Mouse (Mus musculus) liver, embryonic 14.5 days (tissue): Measurements from ENCODE around the gene Rims4. TPM values are rescaled to one million over a fixed set of nuclear protein-coding genes. Genes with fewer than 3 reads are reported as not detected.

Source experiments
- ATAC-seq: fragments of 200-750 bp; cut with Nextera tagmentation; 2 replicates; pipeline ENCODE4 v1.8.0; 2017; ENCODE audit warnings: moderate number of reproducible peaks, mild to moderate bottlenecking, moderate library complexity; ENCODE audit not compliant: insufficient read depth
- DNase-seq, 3 experiments: peaks; one replicate each; pipeline ENCODE4 v3.0.0-alpha.2; 2012 to 2013; ENCODE audit warnings: low read depth in 3 of 3, low spot score in 3 of 3
- H3K27ac ChIP-seq: fragments of 300-500 bp; sonication (generic); 2 replicates; pipeline ENCODE4 v1.5.1; 2014; ENCODE audit warnings: moderate library complexity, mild to moderate bottlenecking, control low read depth, inconsistent platforms
- H3K27me3 ChIP-seq: fragments of 300-500 bp; sonication (generic); 2 replicates; pipeline ENCODE4 v1.6.1; 2014; ENCODE audit warnings: mild to moderate bottlenecking, low read length, moderate library complexity; ENCODE audit not compliant: control insufficient read depth, insufficient read depth
- H3K36me3 ChIP-seq: fragments of 300-500 bp; sonication (generic); replicated peaks from 2 replicates; pipeline ENCODE4 v1.6.1; 2014; ENCODE audit warnings: low read depth; ENCODE audit not compliant: control insufficient read depth, insufficient read depth
- H3K4me1 ChIP-seq, 2 experiments: fragments of 200-500 bp in 1 of 2; fragments of 300-500 bp in 1 of 2; sonication (generic) in 1 of 2; replicated peaks; 2 replicates each; pipeline ENCODE4 v1.6.1; 2012 to 2014; ENCODE audit warnings: antibody characterized with exemption in 1 of 2, inconsistent platforms in 1 of 2, low read length in 1 of 2; ENCODE audit not compliant: control insufficient read depth in 2 of 2, insufficient read depth in 2 of 2
- H3K4me2 ChIP-seq: fragments of 300-500 bp; sonication (generic); 2 replicates; pipeline ENCODE4 v1.6.1; 2014; ENCODE audit warnings: low read depth, mild to moderate bottlenecking, control low read depth, moderate library complexity
- H3K4me3 ChIP-seq, 2 experiments: fragments of 200-500 bp in 1 of 2; fragments of 300-500 bp in 1 of 2; sonication (generic) in 1 of 2; 2 replicates each; pipeline ENCODE4 v1.5.1; 2012 to 2014; ENCODE audit warnings: low read depth in 2 of 2, low read length in 2 of 2, mild to moderate bottlenecking in 2 of 2, control low read depth in 1 of 2, inconsistent platforms in 1 of 2, moderate library complexity in 1 of 2; ENCODE audit not compliant: insufficient read depth in 1 of 2
- H3K9ac ChIP-seq: fragments of 300-500 bp; sonication (generic); replicated peaks from 2 replicates; pipeline ENCODE4 v1.6.1; 2014; ENCODE audit warnings: mild to moderate bottlenecking, control low read depth, moderate library complexity
- H3K9me3 ChIP-seq: fragments of 300-500 bp; sonication (generic); 2 replicates; pipeline ENCODE4 v1.6.1; 2016; ENCODE audit warnings: low read length, mixed read lengths; ENCODE audit not compliant: control insufficient read depth
- CTCF ChIP-seq: IDR thresholded peaks from 2 replicates; pipeline ENCODE4 v1.5.1; 2016; ENCODE audit warnings: antibody characterized with exemption, low read depth, control low read depth
- EP300 ChIP-seq: IDR thresholded peaks from 2 replicates; pipeline ENCODE4 v1.6.1; 2016; ENCODE audit warnings: antibody characterized with exemption, low read depth
- WGBS: fragments of 180-500 bp; shearing (Covaris S2); extraction: QIAGEN DNeasy Blood & Tissue Kit; methylation state at CpG from one replicate; pipeline ENCODE4 v1.1.7; 2014; ENCODE audit not compliant: insufficient replicate concordance; 5-methylcytosine and 5-hydroxymethylcytosine counted together
- polyA plus RNA-seq, 2 experiments: library from polyadenylated mRNA; depleted of rRNA in 1 of 2; stranded (reverse) in 1 of 2; unstranded in 1 of 2; fragments of >200 nt; fragmentation: Nextera tagmentation in 1 of 2; extraction: Ambion mirVana in 1 of 2; gene quantifications; 2 replicates each; pipeline versions ENCODE4 v1.2.1 to v1.2.3; 2012 to 2014

Rims4 gene
- polyA plus RNA-seq, 2 experiments, result 0.12 to 0.14 TPM

- ATAC-seq (no peak), DNase-seq (no peak)
- Histone ChIP-seq H3K4me3 (no peak overlapping the region), H3K4me2 (no peak overlapping the region), H3K4me1 (no peaks in the 10 kb centered on the region; a peak in 1 of 4 replicates), H3K27me3 (no peaks in the 10 kb centered on the region), H3K36me3 (no peaks in the 10 kb centered on the region), H3K9me3 (no peaks in the 10 kb centered on the region), H3K9ac (no peak overlapping the region), H3K27ac (no peak overlapping the region)
- WGBS, result 38% methylated on average over 4 of the region's 4 CpGs
- TF ChIP-seq CTCF, result no peak
- no peak for TF ChIP-seq EP300
These were observed 16.0 kb downstream of the Rims4 start for GRCm38 (mm10) chr2:163902448-163902847.

- Histone ChIP-seq H3K27me3 (no peaks in the 10 kb centered on the region), H3K36me3 (no peaks in the 10 kb centered on the region), H3K4me2 (no peak overlapping the region), H3K27ac (no peak overlapping the region), H3K4me1 (no peaks in the 10 kb centered on the region; a peak in 1 of 4 replicates), H3K9me3 (no peaks in the 10 kb centered on the region), H3K9ac (no peak overlapping the region), H3K4me3 (no peak overlapping the region)
- TF ChIP-seq EP300 (no peak), CTCF (no peak)
- ATAC-seq (no peak), DNase-seq (no peak)
- 75% methylated on average over 7 of the region's 7 CpGs for WGBS
These were observed 17.4 kb downstream of the Rims4 start for GRCm38 (mm10) chr2:163901043-163901442.

- H3K9ac ChIP-seq, result no peak overlapping the region
- no peaks in the 10 kb centered on the region; a peak in 1 of 4 replicates for H3K4me1 ChIP-seq
- no peaks in the 10 kb centered on the region for H3K9me3 ChIP-seq
- 32% methylated on average over 14 of the region's 14 CpGs for WGBS
- H3K27ac ChIP-seq, result no peak overlapping the region
- no peaks in the 10 kb centered on the region for H3K27me3 ChIP-seq
- TF ChIP-seq CTCF (no peak), EP300 (no peak)
- ATAC-seq (no peak), DNase-seq (no peak)
- no peak overlapping the region for H3K4me2 ChIP-seq
- no peaks in the 10 kb centered on the region for H3K36me3 ChIP-seq
- H3K4me3 ChIP-seq, result no peak overlapping the region
These were observed 18.5 kb downstream of the Rims4 start for GRCm38 (mm10) chr2:163899910-163900411.

- 52% methylated on average over 7 of the region's 7 CpGs for WGBS
- no peaks in the 10 kb centered on the region for H3K27me3 ChIP-seq
- no peaks in the 10 kb centered on the region for H3K36me3 ChIP-seq
- H3K27ac ChIP-seq, result no peak overlapping the region
- TF ChIP-seq EP300 (no peak), CTCF (no peak)
- no peaks in the 10 kb centered on the region for H3K9me3 ChIP-seq
- no peak overlapping the region for H3K4me3 ChIP-seq
- H3K9ac ChIP-seq, result no peak overlapping the region
- DNase-seq, result no peak
- H3K4me1 ChIP-seq, result no peaks in the 10 kb centered on the region; a peak in 1 of 4 replicates
- no peak overlapping the region for H3K4me2 ChIP-seq
- no peak for ATAC-seq
These were observed 20.4 kb downstream of the Rims4 start for GRCm38 (mm10) chr2:163897988-163898535.

GRCm38 (mm10) chr2:163897026-163897425 is 21.5 kb downstream of the Rims4 start:
- Histone ChIP-seq H3K9me3 (no peaks in the 10 kb centered on the region), H3K27ac (no peak overlapping the region), H3K4me2 (no peak overlapping the region), H3K27me3 (no peaks in the 10 kb centered on the region), H3K4me3 (no peak overlapping the region), H3K9ac (no peak overlapping the region), H3K36me3 (no peaks in the 10 kb centered on the region), H3K4me1 (no peaks in the 10 kb centered on the region)
- TF ChIP-seq CTCF (no peak), EP300 (no peak)
- 73% methylated on average over 7 of the region's 7 CpGs for WGBS
- DNase-seq (no peak), ATAC-seq (no peak)
